Mouse (Mus musculus) MEL (cell line): ENCODE data around the gene Bcat2.

Experiments
- CTCF ChIP-seq, 3 experiments: IDR thresholded peaks in 2 of 3; conservative IDR thresholded peaks in 1 of 3; 2 replicates each; pipeline ENCODE4 v1.5.1; 2011 to 2012; ENCODE audit warnings: low read length in 3 of 3, low read depth in 2 of 3, mild to moderate bottlenecking in 2 of 3, improper control_type of control experiment in 1 of 3, inconsistent platforms in 1 of 3, mixed read lengths in 1 of 3, moderate library complexity in 1 of 3; ENCODE audit not compliant: control insufficient read depth in 1 of 3, insufficient read depth in 1 of 3, poor library complexity in 1 of 3, severe bottlenecking in 1 of 3
- E2F4 ChIP-seq: IDR thresholded peaks from 2 replicates; pipeline ENCODE4 v1.6.1; 2011; ENCODE audit warnings: low read depth, low read length, improper control_type of control experiment, borderline replicate concordance
- MAX ChIP-seq: IDR thresholded peaks from 2 replicates; pipeline ENCODE4 v1.6.1; 2011; ENCODE audit warnings: low read length, improper control_type of control experiment

GRCm38 (mm10) chr7:45551512-45551883 is 18.5 kb upstream of the Bcat2 start:
- no peak for TF ChIP-seq E2F4
- no peak for TF ChIP-seq MAX
- no peak for TF ChIP-seq CTCF (IDR thresholded peaks at IDR 0.05 in 2 of 3, conservative IDR thresholded peaks at IDR 0.05 in 1 of 3; ENCODE audit: control insufficient read depth in 1 of 3, insufficient read depth in 1 of 3, low read depth in 2 of 3, low read length in 3 of 3, poor library complexity in 1 of 3, severe bottlenecking in 1 of 3)
